Mouse (Mus musculus) lung, postnatal 0 days (tissue): ENCODE measurements around the gene Ikzf4. TPM values are rescaled to one million over a fixed set of nuclear protein-coding genes. Genes with fewer than 3 reads are reported as not detected.

Experiments
- ATAC-seq: fragments of 200-750 bp; cut with Nextera tagmentation; 2 replicates; pipeline ENCODE4 v1.8.0; 2017; ENCODE audit warnings: moderate library complexity
- DNase-seq: peaks from one replicate; pipeline ENCODE4 v3.0.0-alpha.2; 2016; ENCODE audit warnings: low spot score
- H3K27ac ChIP-seq: fragments of 300-500 bp; sonication (generic); 2 replicates; pipeline ENCODE4 v1.5.1; 2014; ENCODE audit warnings: antibody characterized with exemption, mild to moderate bottlenecking, low read length, mixed read lengths
- H3K27me3 ChIP-seq: fragments of 300-500 bp; sonication (generic); replicated peaks from 2 replicates; pipeline ENCODE4 v1.6.1; 2014; ENCODE audit warnings: low read length, mixed read lengths; ENCODE audit not compliant: insufficient read depth
- H3K36me3 ChIP-seq: fragments of 300-500 bp; sonication (generic); 2 replicates; pipeline ENCODE4 v1.6.1; 2014; ENCODE audit warnings: low read length, mixed read lengths; ENCODE audit not compliant: insufficient read depth
- H3K4me1 ChIP-seq: fragments of 300-500 bp; sonication (generic); 2 replicates; pipeline ENCODE4 v1.6.1; 2014; ENCODE audit warnings: antibody characterized with exemption, low read depth, low read length, mixed read lengths; ENCODE audit not compliant: insufficient read depth
- H3K4me2 ChIP-seq: fragments of 300-500 bp; sonication (generic); replicated peaks from 2 replicates; pipeline ENCODE4 v1.6.1; 2014; ENCODE audit warnings: low read depth, mild to moderate bottlenecking, low read length, moderate library complexity, mixed read lengths
- H3K4me3 ChIP-seq: fragments of 300-500 bp; sonication (generic); 2 replicates; pipeline ENCODE4 v1.5.1; 2014; ENCODE audit warnings: low read depth, low read length
- H3K9ac ChIP-seq: fragments of 300-500 bp; sonication (generic); replicated peaks from 2 replicates; pipeline ENCODE4 v1.6.1; 2014; ENCODE audit warnings: low read depth, mild to moderate bottlenecking
- H3K9me3 ChIP-seq: fragments of 300-500 bp; sonication (generic); 2 replicates; pipeline ENCODE4 v1.6.1; 2016; ENCODE audit warnings: low read length, mixed read lengths
- CTCF ChIP-seq: IDR thresholded peaks from 2 replicates; pipeline ENCODE4 v1.5.1; 2016; ENCODE audit warnings: antibody characterized with exemption, mild to moderate bottlenecking
- EP300 ChIP-seq: IDR thresholded peaks from 2 replicates; pipeline ENCODE4 v1.6.1; 2016; ENCODE audit warnings: antibody characterized with exemption, mild to moderate bottlenecking, control low read depth
- WGBS: fragments of 180-500 bp; shearing (Covaris S2); extraction: QIAGEN DNeasy Blood & Tissue Kit; methylation state at CpG from one replicate; pipeline ENCODE4 v1.1.7; 2014; 5-methylcytosine and 5-hydroxymethylcytosine counted together
- polyA plus RNA-seq: library from polyadenylated mRNA; unstranded; fragments of >200 nt; fragmentation: Nextera tagmentation; extraction: Ambion mirVana; gene quantifications from 2 replicates; pipeline ENCODE4 v1.2.1, GENCODE M21; 2015

The Ikzf4 gene
- polyA plus RNA-seq, 1 experiment from 2014 or later = 1.3 TPM

DNA sequence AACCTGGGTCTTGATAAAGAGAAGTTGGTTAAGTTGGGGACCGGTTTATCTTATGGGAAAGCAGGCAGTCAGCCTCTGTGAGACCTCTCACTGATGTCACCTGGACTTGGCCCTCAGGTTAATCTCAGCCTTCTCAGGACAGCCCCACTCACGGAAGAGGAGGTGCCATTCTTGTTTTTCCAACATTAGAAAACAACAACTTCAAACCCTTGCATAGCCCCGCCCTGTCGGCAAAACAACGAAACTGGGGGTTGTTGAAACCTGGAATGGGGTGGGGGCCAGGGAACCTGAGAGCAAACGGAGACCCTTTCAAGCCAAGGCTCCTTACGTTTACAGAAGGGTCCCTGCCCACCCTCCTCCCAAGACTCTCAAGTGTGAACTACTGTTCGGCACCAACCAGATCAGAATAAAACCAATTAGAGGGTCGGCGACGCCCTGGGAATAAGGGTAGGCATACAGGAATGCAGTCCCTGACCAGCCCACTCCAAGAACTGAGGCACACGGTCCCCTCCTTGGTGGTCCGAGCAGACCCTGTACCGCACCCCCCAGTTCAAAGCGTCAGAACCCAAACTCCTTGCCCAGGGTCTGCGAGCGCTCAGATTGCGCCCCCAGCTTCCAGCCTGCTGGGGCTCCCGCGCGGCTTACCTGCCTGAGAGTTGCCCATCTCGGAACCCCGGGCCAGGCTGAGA is 56.9 kb downstream of the Ikzf4 start:
- H3K9ac ChIP-seq = peak overlapping the region; percentile 62
- H3K36me3 ChIP-seq = no peaks in the 10 kb centered on the region
- H3K4me1 ChIP-seq = no peaks in the 10 kb centered on the region
- 6% methylated on average over 23 of the region's 23 CpGs for WGBS
- peak; percentile 70 for DNase-seq
- peak; percentile 19 for ATAC-seq
- peak overlapping the region; percentile 97 for H3K27ac ChIP-seq
- H3K9me3 ChIP-seq = no peaks in the 10 kb centered on the region
- TF ChIP-seq EP300 = no peak
- no peak for TF ChIP-seq CTCF
- H3K4me2 ChIP-seq = peak overlapping the region; percentile 98
- no peaks in the 10 kb centered on the region; the same call in 1 of the 2 replicates for H3K27me3 ChIP-seq
- peak overlapping the region; percentile 63 for H3K4me3 ChIP-seq

DNA sequence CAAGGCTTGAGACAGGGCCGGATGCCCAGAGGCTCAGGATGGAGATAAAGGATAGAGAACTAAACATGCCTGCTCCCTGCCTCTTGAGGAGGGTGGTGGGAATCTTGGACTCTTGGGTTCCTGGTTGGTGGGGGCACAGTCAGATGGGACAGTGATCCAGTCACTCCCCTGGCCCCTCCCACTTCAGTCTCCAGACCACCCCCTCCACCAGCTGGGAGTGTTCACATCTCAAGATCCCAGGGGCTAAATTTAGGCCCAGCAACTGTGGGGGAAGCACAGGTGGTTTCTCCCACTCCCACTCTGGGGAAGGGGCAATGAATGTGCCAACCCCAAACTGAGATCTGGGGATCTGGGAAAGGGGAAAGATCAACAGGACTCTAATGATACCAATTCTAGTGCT is 57.7 kb downstream of the Ikzf4 start:
- H3K36me3 ChIP-seq = no peaks in the 10 kb centered on the region
- H3K9ac ChIP-seq = 0 out of 2 replicates have a peak overlapping the region, but pooled peaks have one; percentile 23
- TF ChIP-seq CTCF = no peak
- no peak for TF ChIP-seq EP300
- DNase-seq = no peak
- H3K4me3 ChIP-seq = peak overlapping the region; percentile 63
- peak overlapping the region; percentile 98 for H3K4me2 ChIP-seq
- H3K27me3 ChIP-seq = no peaks in the 10 kb centered on the region; the same call in 1 of the 2 replicates
- H3K27ac ChIP-seq = peak overlapping the region; percentile 97
- 13% methylated on average over 1 of the region's 1 CpGs for WGBS
- H3K9me3 ChIP-seq = no peaks in the 10 kb centered on the region
- no peak for ATAC-seq
- no peaks in the 10 kb centered on the region for H3K4me1 ChIP-seq

DNA sequence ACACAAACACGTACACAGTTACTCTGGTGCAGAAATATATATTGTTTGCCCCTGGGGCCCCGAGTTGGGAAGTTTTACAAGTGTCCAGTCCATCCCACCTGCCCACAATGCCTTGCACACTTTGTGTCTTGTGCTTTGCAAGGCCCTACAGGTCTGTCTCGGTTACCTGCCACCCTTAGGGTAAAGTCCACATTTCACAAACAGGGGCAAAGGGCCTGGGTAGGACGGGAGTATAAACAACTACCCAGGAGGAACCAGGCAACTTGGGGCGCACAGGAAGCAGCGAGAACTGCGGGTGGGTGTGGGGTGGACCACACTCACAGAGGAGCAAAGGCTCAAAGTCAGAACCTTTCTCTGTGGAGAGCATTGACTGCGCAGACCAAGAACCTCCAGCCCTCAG is 58.1 kb downstream of the Ikzf4 start:
- Histone ChIP-seq H3K36me3 (no peaks in the 10 kb centered on the region), H3K27me3 (no peaks in the 10 kb centered on the region; the same call in 1 of the 2 replicates), H3K4me1 (no peaks in the 10 kb centered on the region), H3K9ac (0 out of 2 replicates have a peak overlapping the region, but pooled peaks have one; percentile 23), H3K4me2 (peak overlapping the region; percentile 98), H3K9me3 (no peaks in the 10 kb centered on the region), H3K4me3 (peak overlapping the region; percentile 63), H3K27ac (peak overlapping the region; percentile 97)
- no peak for TF ChIP-seq EP300
- no peak for TF ChIP-seq CTCF
- ATAC-seq (no peak), DNase-seq (no peak)
- WGBS = 34% methylated on average over 8 of the region's 8 CpGs

DNA sequence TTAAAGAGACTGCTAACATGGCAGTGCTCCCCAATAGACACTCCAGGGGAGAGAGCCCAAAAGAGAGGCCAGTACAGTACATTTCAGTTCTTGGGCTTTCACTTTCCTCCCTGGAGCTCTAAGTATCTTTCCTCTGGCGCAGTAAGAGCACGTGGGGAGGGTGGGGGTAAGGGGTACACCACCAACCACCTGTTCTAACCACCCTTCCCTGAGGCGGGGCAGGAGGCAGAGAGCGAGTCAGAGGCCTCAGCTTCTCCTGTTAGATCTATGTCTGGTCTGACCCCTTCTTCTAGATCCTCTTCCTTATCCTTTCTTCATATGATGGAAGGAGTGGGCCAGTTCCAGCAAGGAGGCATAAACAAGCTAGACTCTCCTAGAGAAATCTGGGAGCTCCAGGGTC is 58.7 kb downstream of the Ikzf4 start:
- H3K27ac ChIP-seq = 0 out of 2 replicates have a peak overlapping the region, but pooled peaks have one; percentile 20

DNA sequence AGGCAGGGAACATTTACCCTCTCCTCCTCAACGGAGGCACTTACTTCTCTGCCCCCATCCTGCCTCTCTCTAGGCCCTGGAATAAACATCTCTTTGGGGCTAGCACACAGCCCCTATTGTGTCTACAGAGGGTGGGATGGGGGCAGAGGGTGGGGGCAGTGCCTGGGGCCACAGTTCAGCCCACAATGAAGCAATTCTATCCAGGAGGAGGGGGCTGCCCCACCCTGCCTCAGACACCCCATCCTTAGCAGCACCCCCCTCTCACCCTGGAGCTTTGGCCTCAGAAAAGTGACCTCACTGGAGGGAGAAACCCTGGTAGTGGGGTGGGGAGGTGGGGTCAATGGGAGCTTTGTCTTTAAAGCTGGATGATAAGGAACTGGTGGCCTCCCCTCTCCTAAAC is 59.2 kb downstream of the Ikzf4 start:
- Histone ChIP-seq H3K27ac (peak overlapping the region; percentile 26; the same call in 1 of the 2 replicates), H3K27me3 (no peaks in the 10 kb centered on the region; the same call in 1 of the 2 replicates), H3K4me1 (no peaks in the 10 kb centered on the region), H3K36me3 (no peaks in the 10 kb centered on the region), H3K4me2 (peak overlapping the region; percentile 98), H3K4me3 (peak overlapping the region; percentile 8; the same call in 1 of the 2 replicates), H3K9ac (no peak overlapping the region), H3K9me3 (no peaks in the 10 kb centered on the region)
- DNase-seq = no peak
- TF ChIP-seq CTCF (no peak), EP300 (no peak)
- ATAC-seq = no peak
- WGBS = 10% methylated on average over 1 of the region's 1 CpGs

More for the DNA sequence above, 58.7 kb downstream of the Ikzf4 start:
- no peak for ATAC-seq
- no peaks in the 10 kb centered on the region for H3K9me3 ChIP-seq
- no peaks in the 10 kb centered on the region for H3K4me1 ChIP-seq
- H3K4me3 ChIP-seq = peak overlapping the region; percentile 6; the same call in 1 of the 2 replicates
- no peak overlapping the region for H3K9ac ChIP-seq
- H3K36me3 ChIP-seq = no peaks in the 10 kb centered on the region
- 35% methylated on average over 4 of the region's 4 CpGs for WGBS
- no peak for DNase-seq
- peak overlapping the region; percentile 98 for H3K4me2 ChIP-seq
- H3K27me3 ChIP-seq = no peaks in the 10 kb centered on the region; the same call in 1 of the 2 replicates
- no peak for TF ChIP-seq CTCF
- TF ChIP-seq EP300 = no peak

DNA sequence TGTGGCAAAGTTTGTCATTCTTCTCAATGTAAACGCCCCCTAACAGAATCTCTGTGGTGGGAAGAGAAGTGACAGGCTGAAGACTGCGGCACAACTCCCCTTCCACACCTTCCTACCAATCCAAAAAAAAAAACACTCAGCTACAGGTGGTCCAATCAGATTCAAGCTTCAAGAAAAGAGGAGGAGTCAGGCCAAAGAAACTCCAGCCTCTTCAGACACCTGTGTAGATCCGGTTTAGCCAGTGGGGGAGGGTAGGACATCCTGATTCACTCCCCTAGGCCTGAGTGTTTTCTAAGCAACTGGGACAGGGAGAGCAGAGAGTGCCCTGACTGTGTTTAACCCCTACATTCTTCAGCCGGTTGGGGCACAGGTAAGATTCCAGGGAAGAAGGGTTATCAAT is 61.4 kb downstream of the Ikzf4 start:
- H3K36me3 ChIP-seq = no peaks in the 10 kb centered on the region
- ATAC-seq (peak; percentile 81), DNase-seq (peak; percentile 96)
- H3K27me3 ChIP-seq = no peaks in the 10 kb centered on the region; the same call in 1 of the 2 replicates
- TF ChIP-seq CTCF (no peak), EP300 (peak; percentile 84)
- no peaks in the 10 kb centered on the region for H3K9me3 ChIP-seq
- H3K9ac ChIP-seq = 0 out of 2 replicates have a peak overlapping the region, but pooled peaks have one; percentile 8
- peak overlapping the region; percentile 49 for H3K4me2 ChIP-seq
- WGBS = 9% methylated on average over 4 of the region's 4 CpGs
- H3K27ac ChIP-seq = peak overlapping the region; percentile 84
- H3K4me3 ChIP-seq = peak overlapping the region; percentile 12; the same call in 1 of the 2 replicates
- H3K4me1 ChIP-seq = no peaks in the 10 kb centered on the region
